Mouse (Mus musculus) NIH3T3 (cell line): ENCODE measurements around the gene Zfp575.

ENCODE experiments used
- DNase-seq: peaks from one replicate; pipeline ENCODE4 v3.0.0-alpha.2; 2012; ENCODE audit warnings: low read depth

The Zfp575 gene

GRCm38 (mm10) chr7:24563191-24563836, 24.1 kb downstream of the Zfp575 start:
- no peak for DNase-seq

- DNase-seq = no peak
Observed at GRCm38 (mm10) chr7:24561450-24561849, 26.0 kb downstream of the Zfp575 start.

GRCm38 (mm10) chr7:24555786-24556185, 31.7 kb downstream of the Zfp575 start:
- no peak for DNase-seq

GRCm38 (mm10) chr7:24551985-24552759, 35.3 kb downstream of the Zfp575 start:
- DNase-seq = no peak

GRCm38 (mm10) chr7:24547534-24548036, 39.9 kb downstream of the Zfp575 start:
- no peak for DNase-seq

GRCm38 (mm10) chr7:24546634-24547389, 40.6 kb downstream of the Zfp575 start:
- peak; percentile 99 for DNase-seq

GRCm38 (mm10) chr7:24546068-24546614, 41.3 kb downstream of the Zfp575 start, which contains the start of the genes Pinlyp and Xrcc1:
TSS of gene Pinlyp (minus strand) at chr7:24546118.
TSS of gene Xrcc1 (plus strand) at chr7:24546289.
- no peak for DNase-seq

- peak; percentile 55 for DNase-seq
Observed at GRCm38 (mm10) chr7:24544506-24544905, 42.9 kb downstream of the Zfp575 start.

GRCm38 (mm10) chr7:24539686-24540085, 47.8 kb downstream of the Zfp575 start:
- no peak for DNase-seq

GRCm38 (mm10) chr7:24538701-24539100, 48.7 kb downstream of the Zfp575 start:
- DNase-seq = no peak

GRCm38 (mm10) chr7:24538154-24538553, 49.3 kb downstream of the Zfp575 start:
- no peak for DNase-seq

- DNase-seq = no peak
Observed at GRCm38 (mm10) chr7:24537591-24537990, 49.9 kb downstream of the Zfp575 start.

GRCm38 (mm10) chr7:24537081-24537480, 50.4 kb downstream of the Zfp575 start:
- DNase-seq = no peak

- no peak for DNase-seq
Observed at GRCm38 (mm10) chr7:24534301-24534700, 53.1 kb downstream of the Zfp575 start.
